Mouse (Mus musculus) liver, embryonic 14.5 days (tissue): ENCODE measurements around the gene Tnrc6c. TPM values are rescaled to one million over a fixed set of nuclear protein-coding genes. Genes with fewer than 3 reads are reported as not detected.

Source experiments
- ATAC-seq: fragments of 200-750 bp; cut with Nextera tagmentation; 2 replicates; pipeline ENCODE4 v1.8.0; 2017; ENCODE audit warnings: moderate number of reproducible peaks, mild to moderate bottlenecking, moderate library complexity; ENCODE audit not compliant: insufficient read depth
- DNase-seq, 3 experiments: peaks; one replicate each; pipeline ENCODE4 v3.0.0-alpha.2; 2012 to 2013; ENCODE audit warnings: low read depth in 3 of 3, low spot score in 3 of 3
- H3K27ac ChIP-seq: fragments of 300-500 bp; sonication (generic); 2 replicates; pipeline ENCODE4 v1.5.1; 2014; ENCODE audit warnings: moderate library complexity, mild to moderate bottlenecking, control low read depth, inconsistent platforms
- H3K27me3 ChIP-seq: fragments of 300-500 bp; sonication (generic); 2 replicates; pipeline ENCODE4 v1.6.1; 2014; ENCODE audit warnings: mild to moderate bottlenecking, low read length, moderate library complexity; ENCODE audit not compliant: control insufficient read depth, insufficient read depth
- H3K36me3 ChIP-seq: fragments of 300-500 bp; sonication (generic); replicated peaks from 2 replicates; pipeline ENCODE4 v1.6.1; 2014; ENCODE audit warnings: low read depth; ENCODE audit not compliant: control insufficient read depth, insufficient read depth
- H3K4me1 ChIP-seq, 2 experiments: fragments of 200-500 bp in 1 of 2; fragments of 300-500 bp in 1 of 2; sonication (generic) in 1 of 2; replicated peaks; 2 replicates each; pipeline ENCODE4 v1.6.1; 2012 to 2014; ENCODE audit warnings: antibody characterized with exemption in 1 of 2, inconsistent platforms in 1 of 2, low read length in 1 of 2; ENCODE audit not compliant: control insufficient read depth in 2 of 2, insufficient read depth in 2 of 2
- H3K4me2 ChIP-seq: fragments of 300-500 bp; sonication (generic); 2 replicates; pipeline ENCODE4 v1.6.1; 2014; ENCODE audit warnings: low read depth, mild to moderate bottlenecking, control low read depth, moderate library complexity
- H3K4me3 ChIP-seq, 2 experiments: fragments of 200-500 bp in 1 of 2; fragments of 300-500 bp in 1 of 2; sonication (generic) in 1 of 2; 2 replicates each; pipeline ENCODE4 v1.5.1; 2012 to 2014; ENCODE audit warnings: low read depth in 2 of 2, low read length in 2 of 2, mild to moderate bottlenecking in 2 of 2, control low read depth in 1 of 2, inconsistent platforms in 1 of 2, moderate library complexity in 1 of 2; ENCODE audit not compliant: insufficient read depth in 1 of 2
- H3K9ac ChIP-seq: fragments of 300-500 bp; sonication (generic); replicated peaks from 2 replicates; pipeline ENCODE4 v1.6.1; 2014; ENCODE audit warnings: mild to moderate bottlenecking, control low read depth, moderate library complexity
- H3K9me3 ChIP-seq: fragments of 300-500 bp; sonication (generic); 2 replicates; pipeline ENCODE4 v1.6.1; 2016; ENCODE audit warnings: low read length, mixed read lengths; ENCODE audit not compliant: control insufficient read depth
- CTCF ChIP-seq: IDR thresholded peaks from 2 replicates; pipeline ENCODE4 v1.5.1; 2016; ENCODE audit warnings: antibody characterized with exemption, low read depth, control low read depth
- EP300 ChIP-seq: IDR thresholded peaks from 2 replicates; pipeline ENCODE4 v1.6.1; 2016; ENCODE audit warnings: antibody characterized with exemption, low read depth
- WGBS: fragments of 180-500 bp; shearing (Covaris S2); extraction: QIAGEN DNeasy Blood & Tissue Kit; methylation state at CpG from one replicate; pipeline ENCODE4 v1.1.7; 2014; ENCODE audit not compliant: insufficient replicate concordance; 5-methylcytosine and 5-hydroxymethylcytosine counted together
- polyA plus RNA-seq, 2 experiments: library from polyadenylated mRNA; depleted of rRNA in 1 of 2; stranded (reverse) in 1 of 2; unstranded in 1 of 2; fragments of >200 nt; fragmentation: Nextera tagmentation in 1 of 2; extraction: Ambion mirVana in 1 of 2; gene quantifications; 2 replicates each; pipeline versions ENCODE4 v1.2.1 to v1.2.3; 2012 to 2014

Gene Tnrc6c
- polyA plus RNA-seq, 2 experiments: 2.4 to 3.7 TPM

- TF ChIP-seq CTCF (no peak), EP300 (no peak)
- H3K27ac ChIP-seq: peak overlapping the region; percentile 99
- peak overlapping the region; percentile 85 for H3K9ac ChIP-seq
These were observed 142.9 kb downstream of the Tnrc6c start for GRCm38 (mm10) chr11:117796954-117797353.

GRCm38 (mm10) chr11:117797511-117798159 is 143.5 kb downstream of the Tnrc6c start, which contains the start of gene 6030468B19Rik:
Gene 6030468B19Rik, plus strand, starts transcription at chr11:117797660.
- no peaks in the 10 kb centered on the region for H3K9me3 ChIP-seq
- peak within 1 kb of the TSS; percentile 87 for H3K4me2 ChIP-seq
- H3K4me1 ChIP-seq: peaks cover 44 to 54% of the 10 kb centered on the region in 2 experiments
- ATAC-seq: peak; percentile 93
- H3K9ac ChIP-seq: peak within 1 kb of the TSS; percentile 85
- peak; percentile 91 to 93 (median 93) for DNase-seq
- peak within 1 kb of the TSS; percentile 99 for H3K27ac ChIP-seq
- no peaks in the 10 kb centered on the region for H3K27me3 ChIP-seq
- TF ChIP-seq CTCF (0 out of 2 replicates have a peak, but pooled peaks have one; percentile 24), EP300 (peak; percentile 98)
- peaks cover 32% of the 10 kb centered on the region for H3K36me3 ChIP-seq
- H3K4me3 ChIP-seq: peak within 1 kb of the TSS; percentile 77 to 88
- 9% methylated on average over 9 of the region's 9 CpGs for WGBS

More at GRCm38 (mm10) chr11:117796954-117797353, 142.9 kb downstream of the Tnrc6c start:
- Histone ChIP-seq H3K27me3 (no peaks in the 10 kb centered on the region), H3K9me3 (no peaks in the 10 kb centered on the region), H3K36me3 (peaks cover 25% of the 10 kb centered on the region), H3K4me2 (peak overlapping the region; percentile 87), H3K4me1 (peaks cover 50 to 56% of the 10 kb centered on the region in 2 experiments), H3K4me3 (peak overlapping the region; percentile 77 to 88)
- 18% methylated on average over 5 of the region's 5 CpGs for WGBS
- DNase-seq: no peak
- peak; percentile 22 for ATAC-seq

GRCm38 (mm10) chr11:117798160-117798541 is 144.1 kb downstream of the Tnrc6c start:
- Histone ChIP-seq H3K27ac (peak overlapping the region; percentile 99), H3K27me3 (no peaks in the 10 kb centered on the region), H3K4me3 (peak overlapping the region; percentile 77 to 88), H3K36me3 (peaks cover 37% of the 10 kb centered on the region), H3K4me1 (peaks cover 46 to 52% of the 10 kb centered on the region in 2 experiments), H3K9ac (peak overlapping the region; percentile 85), H3K4me2 (peak overlapping the region; percentile 87), H3K9me3 (no peaks in the 10 kb centered on the region)
- ATAC-seq (peak; percentile 54), DNase-seq (peak in 1 of 3 experiments; percentile 55)
- peak; percentile 29 for TF ChIP-seq EP300
- TF ChIP-seq CTCF: no peak
- WGBS: 0% methylated on average over 2 of the region's 2 CpGs

- Histone ChIP-seq H3K4me1 (peaks cover 46 to 50% of the 10 kb centered on the region in 2 experiments), H3K27me3 (no peaks in the 10 kb centered on the region), H3K4me2 (peak overlapping the region; percentile 87), H3K27ac (peak overlapping the region; percentile 99), H3K4me3 (peak overlapping the region; percentile 77 to 88), H3K9ac (peak overlapping the region; percentile 85), H3K9me3 (no peaks in the 10 kb centered on the region), H3K36me3 (peaks cover 47% of the 10 kb centered on the region)
- whole genome bisulfite sequencing: 39% methylated on average over 5 of the region's 5 CpGs
- DNase-seq: no peak
- no peak for ATAC-seq
- no peak for TF ChIP-seq EP300
- no peak for TF ChIP-seq CTCF
These were observed 145.1 kb downstream of the Tnrc6c start for GRCm38 (mm10) chr11:117799174-117799573.

- Histone ChIP-seq H3K4me2 (peak overlapping the region; percentile 87), H3K27ac (peak overlapping the region; percentile 99)
These were observed 145.9 kb downstream of the Tnrc6c start for GRCm38 (mm10) chr11:117800038-117800437.

More at GRCm38 (mm10) chr11:117800038-117800437, 145.9 kb downstream of the Tnrc6c start:
- Histone ChIP-seq H3K27me3 (no peaks in the 10 kb centered on the region), H3K36me3 (peaks cover 55% of the 10 kb centered on the region), H3K4me1 (peaks cover 46 to 48% of the 10 kb centered on the region in 2 experiments), H3K9ac (peak overlapping the region; percentile 85), H3K4me3 (peak overlapping the region; percentile 77 to 88), H3K9me3 (no peaks in the 10 kb centered on the region)
- ATAC-seq (no peak), DNase-seq (no peak)
- 83% methylated on average over 7 of the region's 7 CpGs for WGBS
- no peak for TF ChIP-seq EP300
